Mouse (Mus musculus): ENCODE data around the gene Olfr916.

GRCm38 (mm10) chr9:38659775-38660174, at the start of gene Olfr916:
- TF ChIP-seq CTCF (IDR thresholded peaks at IDR 0.05; ENCODE audit: low read depth) (no peak), EP300 (IDR thresholded peaks at IDR 0.05; ENCODE audit: low read depth) (no peak)
